Mouse (Mus musculus) cerebellum, adult 2 months (tissue): Measurements from ENCODE around the gene Tpst2. TPM values are rescaled to one million over a fixed set of nuclear protein-coding genes. Genes with fewer than 3 reads are reported as not detected.

ENCODE experiments used
- DNase-seq, 2 experiments: peaks; one replicate each; pipeline ENCODE4 v3.0.0; 2021
- H3K27ac ChIP-seq: fragments of 200-500 bp; 2 replicates; pipeline ENCODE4 v1.5.1; 2012; ENCODE audit warnings: low read length, control low read depth, inconsistent platforms; ENCODE audit not compliant: insufficient read depth
- H3K27me3 ChIP-seq: fragments of 200-500 bp; 2 replicates; pipeline ENCODE4 v1.6.1; 2012; ENCODE audit warnings: inconsistent platforms, mild to moderate bottlenecking, low read length, moderate library complexity; ENCODE audit not compliant: control insufficient read depth, insufficient read depth
- H3K4me1 ChIP-seq: fragments of 200-500 bp; 2 replicates; pipeline ENCODE4 v1.6.1; 2011; ENCODE audit warnings: low read length; ENCODE audit not compliant: control insufficient read depth, insufficient read depth
- H3K4me3 ChIP-seq: fragments of 200-500 bp; replicated peaks from 2 replicates; pipeline ENCODE3; 2011; ENCODE audit warnings: mild to moderate bottlenecking, low read depth, low read length, control low read depth; ENCODE audit not compliant: insufficient read depth
- CTCF ChIP-seq: fragments of 200-500 bp; IDR thresholded peaks from 2 replicates; pipeline ENCODE4 v1.5.1; 2011; ENCODE audit warnings: low read depth, mild to moderate bottlenecking, control low read depth, low read length, moderate library complexity, borderline replicate concordance; ENCODE audit not compliant: insufficient read depth
- POLR2A ChIP-seq: fragments of 200-500 bp; IDR thresholded peaks from 2 replicates; pipeline ENCODE4 v1.6.1; 2011; ENCODE audit warnings: low read length, control low read depth, borderline replicate concordance; ENCODE audit not compliant: insufficient read depth
- WGBS: fragments of 180-500 bp; shearing (Covaris S2); methylation state at CpG from one replicate; pipeline ENCODE4 v1.1.7; 2018; 5-methylcytosine and 5-hydroxymethylcytosine counted together
- polyA plus RNA-seq: library from polyadenylated mRNA; depleted of rRNA; stranded (reverse); fragments of >200 nt; gene quantifications from 2 replicates; pipeline ENCODE4 v1.2.3, GENCODE M21; 2012

The Tpst2 gene
- polyA plus RNA-seq, 1 experiment = 30.3 TPM

DNA sequence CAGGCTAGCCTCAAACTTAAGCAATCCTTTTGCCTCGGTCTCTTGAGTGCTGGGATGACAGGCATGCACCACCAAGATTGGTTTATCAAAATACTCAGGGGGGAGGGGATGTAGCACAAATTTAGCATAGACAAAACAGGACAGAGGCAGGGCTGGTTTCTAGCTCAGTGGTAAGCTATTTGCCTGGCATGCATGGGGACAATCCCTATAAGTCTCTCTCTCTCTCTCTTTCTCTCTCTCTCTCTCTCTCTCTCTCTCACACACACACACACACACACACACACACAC, 32.3 kb upstream of the Tpst2 start:
- no peak for DNase-seq
- H3K4me1 ChIP-seq = no peaks in the 10 kb centered on the region
- 67% methylated on average over 1 of the region's 1 CpGs for WGBS
- H3K27ac ChIP-seq = no peak overlapping the region
- TF ChIP-seq POLR2A (no peak), CTCF (no peak)
- no peaks in the 10 kb centered on the region for H3K27me3 ChIP-seq
- H3K4me3 ChIP-seq = no peak overlapping the region

GRCm38 (mm10) chr5:112244890-112245615, 31.4 kb upstream of the Tpst2 start:
- DNase-seq = no peak
- Histone ChIP-seq H3K27ac (no peak overlapping the region), H3K27me3 (no peaks in the 10 kb centered on the region), H3K4me1 (no peaks in the 10 kb centered on the region), H3K4me3 (no peak overlapping the region)
- 55% methylated on average over 8 of the region's 8 CpGs for WGBS
- TF ChIP-seq POLR2A (no peak), CTCF (no peak)

GRCm38 (mm10) chr5:112247399-112247798, 29.1 kb upstream of the Tpst2 start:
- WGBS = 58% methylated on average over 8 of the region's 8 CpGs
- Histone ChIP-seq H3K27me3 (no peaks in the 10 kb centered on the region), H3K27ac (no peak overlapping the region), H3K4me3 (no peak overlapping the region), H3K4me1 (no peaks in the 10 kb centered on the region)
- no peak for DNase-seq
- TF ChIP-seq POLR2A (no peak), CTCF (no peak)

- Histone ChIP-seq H3K27ac (no peak overlapping the region), H3K27me3 (no peaks in the 10 kb centered on the region), H3K4me1 (peaks cover under 1% of the 10 kb centered on the region), H3K4me3 (no peak overlapping the region)
- 84% methylated on average over 11 of the region's 11 CpGs for WGBS
- TF ChIP-seq POLR2A (no peak), CTCF (no peak)
- no peak for DNase-seq
Measured at GRCm38 (mm10) chr5:112249106-112249505, 27.4 kb upstream of the Tpst2 start.

GRCm38 (mm10) chr5:112252400-112252799, 24.1 kb upstream of the Tpst2 start, which contains the start of gene Cryba4:
Gene Cryba4 (minus strand): TSS chr5:112252518.
- no peak within 1 kb of the TSS for H3K27ac ChIP-seq
- H3K4me3 ChIP-seq = no peak within 1 kb of the TSS
- TF ChIP-seq CTCF (no peak), POLR2A (no peak)
- no peaks in the 10 kb centered on the region for H3K27me3 ChIP-seq
- DNase-seq = no peak
- 83% methylated on average over 2 of the region's 2 CpGs for WGBS
- H3K4me1 ChIP-seq = peaks cover 29% of the 10 kb centered on the region

DNA sequence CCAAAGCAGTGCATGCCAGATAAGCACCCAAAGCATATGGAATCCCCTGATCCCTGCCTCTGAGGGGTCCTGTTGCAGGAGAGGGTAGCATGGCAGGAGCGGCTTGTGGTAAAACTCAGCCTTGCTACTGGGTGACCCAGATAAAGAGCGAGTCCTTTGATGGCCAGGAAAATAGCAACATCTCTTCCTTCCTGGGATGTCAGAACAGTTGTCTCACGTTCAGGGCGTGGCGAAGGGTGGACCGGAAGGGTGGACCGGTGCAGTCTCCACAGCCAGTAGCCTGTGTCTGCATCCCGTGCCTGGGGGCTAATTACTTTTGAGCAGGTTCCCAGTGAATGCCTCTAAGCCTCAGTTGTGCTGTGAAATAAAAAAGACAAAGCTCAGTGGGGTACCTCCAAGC, 23.3 kb upstream of the Tpst2 start:
- no peak overlapping the region for H3K27ac ChIP-seq
- TF ChIP-seq POLR2A = no peak
- TF ChIP-seq CTCF = no peak
- H3K4me1 ChIP-seq = peaks cover 29% of the 10 kb centered on the region
- H3K27me3 ChIP-seq = no peaks in the 10 kb centered on the region
- 74% methylated on average over 8 of the region's 8 CpGs for WGBS
- no peak overlapping the region for H3K4me3 ChIP-seq
- no peak for DNase-seq

DNA sequence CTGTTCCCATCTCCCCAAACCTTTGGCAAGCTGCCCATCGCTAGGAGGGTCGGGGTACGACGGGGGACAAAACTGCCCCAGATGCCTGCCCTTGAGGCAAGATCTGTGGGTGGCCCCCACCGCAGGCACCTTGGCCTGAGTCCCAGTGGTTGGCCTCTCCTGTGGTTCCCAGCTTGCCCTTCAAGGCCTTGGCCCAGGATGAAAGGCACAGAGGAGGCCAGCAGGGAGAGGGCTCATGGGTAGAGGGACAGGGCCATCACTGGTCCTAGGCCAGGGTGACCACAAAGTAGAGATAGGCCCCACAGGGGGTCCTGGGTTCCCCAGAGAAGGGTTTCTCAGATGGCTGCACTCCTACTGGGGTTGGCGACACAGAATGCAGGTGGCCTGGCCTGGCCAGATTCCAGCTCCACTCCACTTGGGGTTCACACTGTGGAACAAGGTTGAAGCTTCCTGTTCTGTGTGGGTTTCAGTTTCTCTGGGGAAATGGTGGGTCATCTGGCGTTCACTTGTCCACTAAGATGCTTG, 22.1 kb upstream of the Tpst2 start:
- no peak overlapping the region for H3K27ac ChIP-seq
- WGBS = 13% methylated on average over 7 of the region's 7 CpGs

DNA sequence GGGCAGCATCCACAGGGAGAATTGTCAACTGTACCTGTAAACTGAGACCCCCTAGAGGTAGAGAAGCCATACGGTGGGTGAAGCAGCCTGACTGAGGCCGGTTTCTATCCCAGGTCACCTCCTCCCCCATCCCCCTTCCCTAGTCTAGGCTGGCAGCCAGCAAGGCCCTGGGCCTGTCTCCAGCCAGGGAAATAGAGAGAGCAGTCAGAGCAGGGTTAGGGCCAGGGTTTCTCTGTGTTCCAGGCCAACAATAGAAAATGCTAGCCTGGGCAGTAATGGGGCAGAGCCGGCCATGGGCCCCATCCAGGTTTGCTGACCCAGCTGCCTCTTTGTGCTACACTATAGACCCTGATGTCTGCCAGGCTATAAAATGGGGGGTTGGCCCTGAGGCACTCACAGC, 21.1 kb upstream of the Tpst2 start, which contains the start of gene Crybb1:
Crybb1 (plus strand) TSS at position 390 of the 400 bp plus-strand sequence.
- peak; percentile 89 to 93 for DNase-seq
- Histone ChIP-seq H3K4me1 (peaks cover 29% of the 10 kb centered on the region), H3K27me3 (no peaks in the 10 kb centered on the region), H3K27ac (peak within 1 kb of the TSS; percentile 90), H3K4me3 (no peak within 1 kb of the TSS)
- TF ChIP-seq POLR2A (no peak), CTCF (no peak)
- WGBS = 10% methylated on average over 3 of the region's 3 CpGs

More for the DNA sequence above, 22.1 kb upstream of the Tpst2 start:
- TF ChIP-seq POLR2A (no peak), CTCF (no peak)
- peak; percentile 67 to 72 for DNase-seq
- Histone ChIP-seq H3K27me3 (no peaks in the 10 kb centered on the region), H3K4me3 (no peak overlapping the region), H3K4me1 (peaks cover 29% of the 10 kb centered on the region)

GRCm38 (mm10) chr5:112256457-112256856, 20.0 kb upstream of the Tpst2 start:
- no peak overlapping the region for H3K27ac ChIP-seq
- WGBS = 29% methylated on average over 9 of the region's 9 CpGs
- no peak overlapping the region for H3K4me3 ChIP-seq

More at GRCm38 (mm10) chr5:112256457-112256856, 20.0 kb upstream of the Tpst2 start:
- TF ChIP-seq CTCF (no peak), POLR2A (no peak)
- H3K4me1 ChIP-seq = peaks cover 29% of the 10 kb centered on the region
- DNase-seq = peak; percentile 48 to 59
- H3K27me3 ChIP-seq = no peaks in the 10 kb centered on the region
